Mouse (Mus musculus): ENCODE data around the gene Rspo4. TPM values are rescaled to one million over a fixed set of nuclear protein-coding genes. Genes with fewer than 3 reads are reported as not detected.

The Rspo4 gene
- polyA plus RNA-seq (2012; rRNA removed): 0.09 and 0.11 TPM in 2 replicates

DNA sequence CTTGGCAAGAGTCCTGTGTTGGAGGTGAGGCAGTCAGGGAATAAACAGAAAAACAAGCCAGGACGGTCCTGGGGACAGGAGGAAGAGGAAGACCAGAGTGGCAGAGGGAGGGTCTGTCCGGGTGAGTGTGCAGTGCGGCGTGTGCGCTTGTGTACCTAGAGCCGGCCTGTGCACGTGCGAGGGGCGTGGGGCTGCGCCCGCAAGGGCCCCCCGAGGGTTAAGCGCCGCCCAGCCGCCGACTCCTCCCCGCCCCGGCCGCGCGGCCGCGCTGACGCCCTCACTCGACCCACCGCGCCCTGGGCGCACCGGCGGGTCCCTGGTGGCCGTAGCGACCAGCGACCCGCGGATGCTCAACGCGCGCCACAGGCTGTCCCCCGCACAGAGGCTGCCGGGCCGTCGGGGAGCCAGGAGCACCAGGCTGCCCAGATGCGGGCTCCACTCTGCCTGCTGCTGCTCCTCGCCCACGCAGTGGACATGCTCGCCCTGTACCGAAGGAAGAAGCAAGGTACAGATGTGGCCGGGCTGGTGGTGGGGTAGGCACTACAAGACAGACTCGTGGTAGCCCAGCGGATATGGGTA lies at the start of gene Rspo4:
Rspo4 (plus strand) TSS at position 280 of the 579 bp plus-strand sequence.

DNA sequence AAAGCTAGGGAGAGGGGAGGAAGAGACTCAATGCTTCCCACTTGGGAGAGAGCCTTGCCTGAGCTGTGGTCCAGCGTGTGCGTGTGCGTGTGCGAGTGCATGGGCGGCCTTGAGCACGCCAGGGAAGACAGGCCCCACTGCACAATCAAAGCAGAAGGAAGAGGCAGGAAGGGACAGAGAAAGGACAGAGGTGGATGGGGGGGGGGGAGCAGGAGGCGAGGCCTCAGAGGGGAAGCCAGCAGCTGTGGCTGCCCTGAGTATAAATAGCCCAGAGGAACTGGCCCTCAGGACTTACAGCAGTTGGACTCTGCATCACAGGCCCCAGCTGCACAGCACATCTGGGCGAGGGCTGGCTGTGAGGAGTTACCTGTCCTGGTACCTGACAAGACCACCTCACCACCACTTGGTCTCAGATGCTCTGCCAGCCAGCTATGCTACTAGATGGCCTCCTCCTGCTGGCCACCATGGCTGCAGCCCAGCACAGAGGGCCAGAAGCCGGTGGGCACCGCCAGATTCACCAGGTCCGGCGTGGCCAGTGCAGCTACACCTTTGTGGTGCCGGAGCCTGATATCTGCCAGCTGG lies 68.3 kb downstream of the Rspo4 start, which contains the start of gene Angpt4:
Angpt4 (plus strand) TSS at position 292 of the 582 bp plus-strand sequence.

Other genes starting within 250 kb of the Rspo4 start
- gene Snph, start 210.3 kb upstream of the Rspo4 start, polyA plus RNA-seq (2012; rRNA removed): 15.3 and 18.5 TPM in 2 replicates
- 0.10 and 0.15 TPM in 2 replicates for gene Rad21l, start 174.4 kb upstream of the Rspo4 start, polyA plus RNA-seq (2012; rRNA removed)
- gene Tmem74b, start 140.9 kb upstream of the Rspo4 start, polyA plus RNA-seq (2012; rRNA removed): 16.3 and 17.5 TPM in 2 replicates
- gene Psmf1, start 98.7 kb upstream of the Rspo4 start, polyA plus RNA-seq (2012; rRNA removed): 46.6 and 47.6 TPM in 2 replicates
- gene Angpt4, start 68.3 kb downstream of the Rspo4 start, polyA plus RNA-seq (2012; rRNA removed): 0.06 and 0.25 TPM in 2 replicates
- 32.5 and 35.2 TPM in 2 replicates for gene Fam110a, start 137.3 kb downstream of the Rspo4 start, polyA plus RNA-seq (2012; rRNA removed)
- gene Slc52a3, start 153.6 kb downstream of the Rspo4 start, polyA plus RNA-seq (2012; rRNA removed): 0.79 and 0.95 TPM in 2 replicates
- 59.5 and 73.3 TPM in 2 replicates for gene Scrt2, start 238.6 kb downstream of the Rspo4 start, polyA plus RNA-seq (2012; rRNA removed)

All from central nervous system, embryonic 14 days (tissue).